Mouse (Mus musculus): ENCODE data around the gene Zfp811. TPM values are rescaled to one million over a fixed set of nuclear protein-coding genes. Genes with fewer than 3 reads are reported as not detected.

Gene Zfp811
- total and polyA plus RNA-seq, 2 experiments from 2014 or later = 0.31 TPM; not detected in 1

DNA sequence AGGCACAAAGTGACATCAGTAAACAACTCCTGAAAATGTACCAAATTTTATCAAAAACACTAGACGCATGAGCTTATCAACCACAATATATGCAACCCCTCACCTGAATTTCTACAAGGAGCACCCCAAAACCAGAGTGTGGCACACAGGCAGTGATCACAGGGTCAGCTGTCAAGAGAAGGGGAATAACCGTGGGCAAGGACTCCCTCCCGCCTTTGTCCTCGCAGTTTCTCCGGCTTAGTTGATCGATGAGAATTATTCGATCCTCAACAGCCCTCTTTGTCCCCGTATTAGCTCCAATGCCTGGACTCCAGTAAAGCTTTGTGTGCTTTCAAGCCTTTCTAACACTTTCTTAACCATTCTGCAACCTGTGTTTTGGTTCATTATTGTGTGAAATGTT is 810 bp downstream of the Zfp811 start:
- H3K4me2 ChIP-seq (ENCODE audit: low read depth, low read length) = peak overlapping the region; percentile 57
- peak overlapping the region; percentile 38 for H3K4me3 ChIP-seq (ENCODE audit: low read depth, low read length)
- 12% methylated on average over 8 of the region's 8 CpGs for WGBS

DNA sequence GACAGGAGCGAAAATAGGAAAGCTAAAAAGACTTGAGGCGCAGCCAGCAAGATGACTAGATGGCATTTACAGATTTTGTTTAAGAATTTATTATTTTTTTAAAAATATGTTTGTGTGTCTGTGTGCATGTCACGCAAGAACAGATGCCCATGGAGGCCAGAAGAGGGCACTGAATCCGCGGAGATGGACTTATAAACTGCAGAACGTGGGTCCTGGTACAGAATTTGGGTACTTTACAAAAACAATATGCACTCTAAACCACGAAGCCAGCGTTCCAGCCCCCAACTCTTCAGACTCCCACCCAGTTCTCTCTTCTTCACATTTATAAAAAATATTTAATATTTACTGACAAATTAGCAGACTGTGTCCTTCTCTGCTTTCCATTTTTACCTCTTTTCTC is 20.5 kb downstream of the Zfp811 start:
- ATAC-seq (ENCODE audit: insufficient read depth, low read depth) = no peak
- 75% methylated on average over 8 of the region's 8 CpGs for WGBS
- H3K9me3 ChIP-seq (replicated peaks; ENCODE audit: control insufficient read depth, low read length) = no peaks in the 10 kb centered on the region
- H3K27me3 ChIP-seq (ENCODE audit: control insufficient read depth, insufficient read depth, low read length) = no peaks in the 10 kb centered on the region
- H3K4me2 ChIP-seq (ENCODE audit: low read depth, low read length) = no peak overlapping the region
- peaks cover 16% of the 10 kb centered on the region; the same call in 1 of the 2 replicates for H3K36me3 ChIP-seq (replicated peaks; ENCODE audit: control insufficient read depth, insufficient read depth, low read length)
- H3K4me1 ChIP-seq (ENCODE audit: control insufficient read depth, insufficient read depth) = peaks cover 16% of the 10 kb centered on the region
- no peak for DNase-seq (ENCODE audit: low spot score)
- no peak overlapping the region for H3K4me3 ChIP-seq (ENCODE audit: low read depth, low read length)
- TF ChIP-seq CTCF (IDR thresholded peaks at IDR 0.05; ENCODE audit: low read depth) (no peak), EP300 (IDR thresholded peaks at IDR 0.05; ENCODE audit: low read depth) (no peak)
- H3K9ac ChIP-seq (replicated peaks; ENCODE audit: low read depth, low read length) = no peak overlapping the region
- H3K27ac ChIP-seq (ENCODE audit: low read depth) = no peak overlapping the region

More for the DNA sequence above, 810 bp downstream of the Zfp811 start:
- no peak overlapping the region for H3K9ac ChIP-seq (replicated peaks; ENCODE audit: low read depth, low read length)
- no peaks in the 10 kb centered on the region for H3K36me3 ChIP-seq (replicated peaks; ENCODE audit: control insufficient read depth, insufficient read depth, low read length)
- H3K27me3 ChIP-seq (ENCODE audit: control insufficient read depth, insufficient read depth, low read length) = no peaks in the 10 kb centered on the region
- no peaks in the 10 kb centered on the region for H3K4me1 ChIP-seq (ENCODE audit: control insufficient read depth, insufficient read depth)
- no peaks in the 10 kb centered on the region for H3K9me3 ChIP-seq (replicated peaks; ENCODE audit: control insufficient read depth, low read length)
- no peak overlapping the region for H3K27ac ChIP-seq (ENCODE audit: low read depth)
- no peak for TF ChIP-seq CTCF (IDR thresholded peaks at IDR 0.05; ENCODE audit: low read depth)
- no peak for TF ChIP-seq EP300 (IDR thresholded peaks at IDR 0.05; ENCODE audit: low read depth)
- ATAC-seq (ENCODE audit: insufficient read depth, low read depth) (no peak), DNase-seq (ENCODE audit: low spot score) (no peak)

DNA sequence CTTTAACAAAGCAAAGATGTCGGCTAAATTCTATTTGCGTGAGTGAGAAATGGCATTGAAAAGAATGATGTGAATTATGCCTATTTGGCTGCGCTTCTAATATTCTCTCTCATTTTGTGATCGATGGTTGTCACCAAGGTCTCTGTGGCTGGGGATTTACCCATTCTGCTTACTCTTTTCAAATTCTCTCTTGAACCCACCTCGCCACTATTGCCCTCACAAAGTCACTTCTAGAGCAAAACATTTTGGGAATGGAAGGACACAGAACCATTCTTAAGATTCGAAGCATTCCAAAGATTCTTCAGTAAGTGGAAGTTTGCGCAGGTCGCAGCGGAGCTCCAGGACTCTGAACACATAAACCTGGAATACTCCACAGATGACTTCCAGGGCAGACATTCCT is 21.2 kb downstream of the Zfp811 start:
- H3K4me2 ChIP-seq (ENCODE audit: low read depth, low read length) = peak overlapping the region; percentile 64
- H3K9ac ChIP-seq (replicated peaks; ENCODE audit: low read depth, low read length) = peak overlapping the region; percentile 95; the same call in 1 of the 2 replicates
- no peaks in the 10 kb centered on the region for H3K27me3 ChIP-seq (ENCODE audit: control insufficient read depth, insufficient read depth, low read length)
- H3K9me3 ChIP-seq (replicated peaks; ENCODE audit: control insufficient read depth, low read length) = no peaks in the 10 kb centered on the region
- TF ChIP-seq CTCF (IDR thresholded peaks at IDR 0.05; ENCODE audit: low read depth) (no peak), EP300 (IDR thresholded peaks at IDR 0.05; ENCODE audit: low read depth) (no peak)
- no peak for ATAC-seq (ENCODE audit: insufficient read depth, low read depth)
- DNase-seq (ENCODE audit: low spot score) = no peak
- peaks cover 23% of the 10 kb centered on the region; the same call in 1 of the 2 replicates for H3K36me3 ChIP-seq (replicated peaks; ENCODE audit: control insufficient read depth, insufficient read depth, low read length)
- H3K27ac ChIP-seq (ENCODE audit: low read depth) = peak overlapping the region; percentile 99
- H3K4me1 ChIP-seq (ENCODE audit: control insufficient read depth, insufficient read depth) = peaks cover 16% of the 10 kb centered on the region
- WGBS = 6% methylated on average over 9 of the region's 9 CpGs
- peak overlapping the region; percentile 94 for H3K4me3 ChIP-seq (ENCODE audit: low read depth, low read length)

DNA sequence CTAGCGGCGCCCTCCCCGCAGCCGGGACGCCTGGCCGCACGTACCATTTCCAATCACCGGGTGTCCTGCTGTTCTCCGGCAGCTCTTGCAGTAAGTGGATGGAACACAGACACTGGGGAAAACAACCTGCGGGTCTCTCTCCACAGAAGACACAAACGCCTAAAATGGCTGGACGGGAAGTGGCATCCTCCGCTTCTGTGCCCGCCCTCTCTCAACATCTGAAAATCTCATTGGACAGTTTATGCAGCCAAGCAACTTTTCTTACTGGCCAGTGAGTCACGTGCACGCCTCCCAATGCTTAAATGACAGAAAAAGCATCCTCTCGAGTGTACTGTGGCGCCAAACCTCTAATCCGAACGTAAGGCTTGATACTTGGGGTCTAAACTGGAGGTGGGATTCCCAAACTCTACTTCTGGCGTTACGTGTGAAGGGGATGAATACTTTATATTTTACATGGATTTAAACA is 21.6 kb downstream of the Zfp811 start, which contains the start of gene Zfp871:
Gene Zfp871 (minus strand): TSS at position 194 of the 466 bp plus-strand sequence.
- DNase-seq (ENCODE audit: low spot score) (peak; percentile 96), ATAC-seq (ENCODE audit: insufficient read depth, low read depth) (peak; percentile 97)
- peaks cover 26% of the 10 kb centered on the region; the same call in 1 of the 2 replicates for H3K36me3 ChIP-seq (replicated peaks; ENCODE audit: control insufficient read depth, insufficient read depth, low read length)
- H3K27me3 ChIP-seq (ENCODE audit: control insufficient read depth, insufficient read depth, low read length) = no peaks in the 10 kb centered on the region
- H3K4me3 ChIP-seq (ENCODE audit: low read depth, low read length) = peak within 1 kb of the TSS; percentile 94
- no peak for TF ChIP-seq CTCF (IDR thresholded peaks at IDR 0.05; ENCODE audit: low read depth)
- TF ChIP-seq EP300 (IDR thresholded peaks at IDR 0.05; ENCODE audit: low read depth) = 0 out of 2 replicates have a peak, but pooled peaks have one; percentile 40
- H3K4me2 ChIP-seq (ENCODE audit: low read depth, low read length) = peak within 1 kb of the TSS; percentile 83
- H3K9me3 ChIP-seq (replicated peaks; ENCODE audit: control insufficient read depth, low read length) = no peaks in the 10 kb centered on the region
- H3K27ac ChIP-seq (ENCODE audit: low read depth) = peak within 1 kb of the TSS; percentile 99
- H3K9ac ChIP-seq (replicated peaks; ENCODE audit: low read depth, low read length) = peak within 1 kb of the TSS; percentile 95
- WGBS = under 1% methylated on average over 22 of the region's 22 CpGs
- H3K4me1 ChIP-seq (ENCODE audit: control insufficient read depth, insufficient read depth) = peaks cover 16% of the 10 kb centered on the region

DNA sequence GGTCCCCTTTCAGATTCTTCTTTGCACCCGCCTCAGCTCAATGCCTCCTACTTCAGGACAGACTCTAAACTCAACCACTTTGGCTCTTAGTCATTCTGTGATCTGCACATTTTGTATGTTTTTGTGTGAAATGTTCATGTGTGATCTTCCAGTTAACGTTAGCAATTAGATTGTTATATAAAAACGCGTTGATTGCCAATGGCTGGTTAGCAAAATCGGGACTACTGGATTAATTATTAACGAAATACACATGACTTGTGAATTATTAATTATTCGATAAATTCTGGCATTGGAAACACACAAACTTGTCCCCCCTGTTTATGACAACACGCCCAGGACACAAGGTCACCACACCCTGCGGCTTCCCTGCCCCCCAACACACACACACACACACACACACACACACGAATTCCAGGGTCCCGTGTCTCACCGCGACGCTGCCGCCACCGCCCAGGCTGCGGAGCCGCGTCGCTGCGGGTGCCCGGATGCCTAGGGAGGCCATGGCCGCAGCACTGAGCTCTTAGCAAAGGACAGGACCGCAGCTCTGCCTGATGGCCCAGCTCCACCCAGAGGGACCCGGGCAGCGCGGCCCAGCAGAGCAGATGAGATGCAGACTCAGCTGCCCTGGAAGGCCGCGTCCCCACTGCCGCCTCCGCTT is 22.2 kb downstream of the Zfp811 start:
- H3K9me3 ChIP-seq (replicated peaks; ENCODE audit: control insufficient read depth, low read length) = no peaks in the 10 kb centered on the region
- peak overlapping the region; percentile 99 for H3K27ac ChIP-seq (ENCODE audit: low read depth)
- peak overlapping the region; percentile 95 for H3K9ac ChIP-seq (replicated peaks; ENCODE audit: low read depth, low read length)
- H3K36me3 ChIP-seq (replicated peaks; ENCODE audit: control insufficient read depth, insufficient read depth, low read length) = peaks cover 26% of the 10 kb centered on the region; the same call in 1 of the 2 replicates
- TF ChIP-seq CTCF (IDR thresholded peaks at IDR 0.05; ENCODE audit: low read depth) (no peak), EP300 (IDR thresholded peaks at IDR 0.05; ENCODE audit: low read depth) (0 out of 2 replicates have a peak, but pooled peaks have one; percentile 45)
- H3K4me1 ChIP-seq (ENCODE audit: control insufficient read depth, insufficient read depth) = peaks cover 16% of the 10 kb centered on the region
- ATAC-seq (ENCODE audit: insufficient read depth, low read depth) (peak; percentile 85), DNase-seq (ENCODE audit: low spot score) (no peak)
- H3K27me3 ChIP-seq (ENCODE audit: control insufficient read depth, insufficient read depth, low read length) = no peaks in the 10 kb centered on the region
- WGBS = under 1% methylated on average over 31 of the region's 31 CpGs
- H3K4me3 ChIP-seq (ENCODE audit: low read depth, low read length) = peak overlapping the region; percentile 94
- peak overlapping the region; percentile 83 for H3K4me2 ChIP-seq (ENCODE audit: low read depth, low read length)
